Mouse (Mus musculus) c-Kit-positive CD71-negative TER-119-negative erythroid progenitor cells, embryonic 14.5 days (primary cell): ENCODE measurements around the gene Ndufa6.
A peak's percentile ranks its signal among the peaks of the same experiment; 100 is the strongest.
"Not testable (repeated sequence)": the region's sequence is repeated elsewhere in the genome, so short reads cannot be mapped to it uniquely, and the experiment has no call there.

Experiments used
- DNase-seq: peaks from one replicate; pipeline ENCODE4 v3.0.0-alpha.2; 2013; ENCODE audit warnings: low read depth

The Ndufa6 gene

GRCm38 (mm10) chr15:82368146-82368545 lies 14.0 kb upstream of the Ndufa6 start:
- no peak for DNase-seq

GRCm38 (mm10) chr15:82364561-82364960 lies 10.4 kb upstream of the Ndufa6 start:
- DNase-seq: not testable (repeated sequence)

- not testable (repeated sequence) for DNase-seq
These were observed 9.7 kb upstream of the Ndufa6 start for GRCm38 (mm10) chr15:82363801-82364200.

- no peak for DNase-seq
These were observed 8.1 kb upstream of the Ndufa6 start for GRCm38 (mm10) chr15:82362234-82362633.

- DNase-seq: no peak
These were observed 7.4 kb upstream of the Ndufa6 start for GRCm38 (mm10) chr15:82361459-82362018.

GRCm38 (mm10) chr15:82358431-82359260 lies 4.5 kb upstream of the Ndufa6 start:
- DNase-seq: no peak

- DNase-seq: no peak
These were observed 393 bp downstream of the Ndufa6 start for GRCm38 (mm10) chr15:82353745-82354113.

GRCm38 (mm10) chr15:82353078-82353744 lies 911 bp downstream of the Ndufa6 start:
- DNase-seq: no peak

- no peak for DNase-seq
These were observed 2.6 kb downstream of the Ndufa6 start for GRCm38 (mm10) chr15:82351480-82351879.

GRCm38 (mm10) chr15:82350349-82350748 lies 3.8 kb downstream of the Ndufa6 start:
- DNase-seq: no peak

GRCm38 (mm10) chr15:82348999-82349341 lies 5.2 kb downstream of the Ndufa6 start:
- DNase-seq: no peak

GRCm38 (mm10) chr15:82348258-82348998 lies 5.7 kb downstream of the Ndufa6 start:
- DNase-seq: no peak

- DNase-seq: no peak
These were observed 6.3 kb downstream of the Ndufa6 start for GRCm38 (mm10) chr15:82347852-82348251.

- DNase-seq: no peak
These were observed 6.8 kb downstream of the Ndufa6 start for GRCm38 (mm10) chr15:82347303-82347676.

- DNase-seq: no peak
These were observed 7.4 kb downstream of the Ndufa6 start for GRCm38 (mm10) chr15:82346580-82347302.

GRCm38 (mm10) chr15:82345820-82346470 lies 8.2 kb downstream of the Ndufa6 start:
- peak; percentile 99 for DNase-seq

- no peak for DNase-seq
These were observed 9.2 kb downstream of the Ndufa6 start for GRCm38 (mm10) chr15:82344971-82345370.

GRCm38 (mm10) chr15:82343368-82344287 lies 10.5 kb downstream of the Ndufa6 start:
- no peak for DNase-seq

GRCm38 (mm10) chr15:82342543-82342935 lies 11.6 kb downstream of the Ndufa6 start:
- DNase-seq: no peak
